Mouse (Mus musculus): ENCODE results near the gene Ifrd2.
"Not testable (repeated sequence)": the region's sequence is repeated elsewhere in the genome, so short reads cannot be mapped to it uniquely, and the experiment has no call there.

The Ifrd2 gene

GRCm38 (mm10) chr9:107551890-107552355 lies 35.5 kb upstream of the Ifrd2 start:
- DNase-seq (ENCODE audit: low spot score): no peak

GRCm38 (mm10) chr9:107552690-107553393 lies 34.6 kb upstream of the Ifrd2 start:
- DNase-seq (ENCODE audit: low spot score): no peak

GRCm38 (mm10) chr9:107553541-107554318 lies 33.7 kb upstream of the Ifrd2 start:
- DNase-seq (ENCODE audit: low spot score): peak; percentile 37

- DNase-seq (ENCODE audit: low spot score): peak; percentile 98
Measured at GRCm38 (mm10) chr9:107554319-107554825, 33.1 kb upstream of the Ifrd2 start.

GRCm38 (mm10) chr9:107555031-107555457 lies 32.4 kb upstream of the Ifrd2 start:
- peak; percentile 64 for DNase-seq (ENCODE audit: low spot score)

GRCm38 (mm10) chr9:107555701-107556100 lies 31.7 kb upstream of the Ifrd2 start:
- no peak for DNase-seq (ENCODE audit: low spot score)

- no peak for DNase-seq (ENCODE audit: low spot score)
Measured at GRCm38 (mm10) chr9:107556346-107556745, 31.1 kb upstream of the Ifrd2 start.

- DNase-seq (ENCODE audit: low spot score): peak; percentile 96
Measured at GRCm38 (mm10) chr9:107563029-107563581, 24.3 kb upstream of the Ifrd2 start, which contains the start of gene Tusc2. Gene Tusc2, plus strand, starts transcription at chr9:107563255.

- peak; percentile 34 for DNase-seq (ENCODE audit: low spot score)
Measured at GRCm38 (mm10) chr9:107565556-107565955, 21.9 kb upstream of the Ifrd2 start.

GRCm38 (mm10) chr9:107566041-107566709 lies 21.3 kb upstream of the Ifrd2 start:
- peak; percentile 78 for DNase-seq (ENCODE audit: low spot score)

- DNase-seq (ENCODE audit: low spot score): no peak
Measured at GRCm38 (mm10) chr9:107566855-107567254, 20.6 kb upstream of the Ifrd2 start.

GRCm38 (mm10) chr9:107567702-107568319 lies 19.6 kb upstream of the Ifrd2 start, which contains the start of gene Hyal2:
Gene Hyal2, plus strand, starts transcription at chr9:107567945.
- no peak for DNase-seq (ENCODE audit: low spot score)

GRCm38 (mm10) chr9:107568331-107569261 lies 18.8 kb upstream of the Ifrd2 start:
- peak; percentile 90 for DNase-seq (ENCODE audit: low spot score)

GRCm38 (mm10) chr9:107569270-107569669 lies 18.2 kb upstream of the Ifrd2 start:
- DNase-seq (ENCODE audit: low spot score): peak; percentile 46

- no peak for DNase-seq (ENCODE audit: low spot score)
Measured at GRCm38 (mm10) chr9:107570016-107570415, 17.4 kb upstream of the Ifrd2 start.

GRCm38 (mm10) chr9:107570845-107571244 lies 16.6 kb upstream of the Ifrd2 start:
- DNase-seq (ENCODE audit: low spot score): no peak

- no peak for DNase-seq (ENCODE audit: low spot score)
Measured at GRCm38 (mm10) chr9:107571534-107572326, 15.7 kb upstream of the Ifrd2 start.

GRCm38 (mm10) chr9:107572327-107572662 lies 15.1 kb upstream of the Ifrd2 start:
- no peak for DNase-seq (ENCODE audit: low spot score)

- not testable (repeated sequence) for DNase-seq (ENCODE audit: low spot score)
Measured at GRCm38 (mm10) chr9:107573774-107574173, 13.7 kb upstream of the Ifrd2 start.

Data from MN1 (cell line).